Mouse (Mus musculus): ENCODE data around the gene Zbtb24.

The Zbtb24 gene

DNA sequence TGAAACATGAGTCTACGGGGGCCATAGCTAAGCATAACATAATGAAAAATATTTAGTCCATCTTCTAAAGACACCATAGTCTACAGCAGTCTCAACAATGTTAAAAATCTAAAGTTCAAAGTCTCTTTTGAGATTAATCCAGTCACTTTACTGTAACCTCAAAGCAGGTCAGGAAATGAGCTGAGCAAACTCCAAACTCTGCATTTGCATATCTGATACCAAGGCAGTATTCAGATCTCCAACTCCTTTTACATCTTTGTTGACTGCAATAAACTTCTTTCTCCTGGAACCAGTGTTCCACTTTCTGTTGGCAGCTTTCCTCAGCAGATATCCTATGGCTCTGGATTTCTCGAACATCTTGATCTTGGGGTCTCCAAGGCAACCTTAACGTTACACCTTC, 20.5 kb downstream of the Zbtb24 start:
- DNase-seq, result no peak

GRCm38 (mm10) chr10:41472534-41472933, 22.4 kb downstream of the Zbtb24 start:
- no peak for DNase-seq

DNA sequence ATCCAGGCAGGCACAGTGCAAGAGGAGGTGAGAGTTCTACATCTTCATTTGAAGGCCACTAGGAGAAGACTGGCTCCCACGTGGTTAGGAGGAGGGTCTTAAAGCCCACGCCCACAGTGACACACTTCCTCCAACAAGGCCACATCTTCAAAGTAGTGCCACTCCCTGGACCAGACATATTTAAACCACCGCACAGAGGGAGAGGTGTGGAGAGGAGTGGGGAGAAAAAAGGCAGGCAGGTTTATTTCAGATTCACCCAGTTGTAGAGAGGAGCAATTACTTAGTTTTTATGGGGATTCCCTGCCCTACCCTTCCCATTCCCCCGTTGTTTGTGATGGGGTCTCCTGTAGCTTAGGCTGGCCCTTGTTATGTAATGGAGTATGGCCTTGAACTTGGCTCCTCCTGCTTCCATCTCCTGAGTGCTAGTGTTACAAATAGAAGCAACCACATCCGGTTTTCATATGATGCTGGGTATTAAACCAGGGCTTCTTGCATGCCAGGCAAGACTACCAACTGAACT, 22.8 kb downstream of the Zbtb24 start:
- DNase-seq, result no peak

DNA sequence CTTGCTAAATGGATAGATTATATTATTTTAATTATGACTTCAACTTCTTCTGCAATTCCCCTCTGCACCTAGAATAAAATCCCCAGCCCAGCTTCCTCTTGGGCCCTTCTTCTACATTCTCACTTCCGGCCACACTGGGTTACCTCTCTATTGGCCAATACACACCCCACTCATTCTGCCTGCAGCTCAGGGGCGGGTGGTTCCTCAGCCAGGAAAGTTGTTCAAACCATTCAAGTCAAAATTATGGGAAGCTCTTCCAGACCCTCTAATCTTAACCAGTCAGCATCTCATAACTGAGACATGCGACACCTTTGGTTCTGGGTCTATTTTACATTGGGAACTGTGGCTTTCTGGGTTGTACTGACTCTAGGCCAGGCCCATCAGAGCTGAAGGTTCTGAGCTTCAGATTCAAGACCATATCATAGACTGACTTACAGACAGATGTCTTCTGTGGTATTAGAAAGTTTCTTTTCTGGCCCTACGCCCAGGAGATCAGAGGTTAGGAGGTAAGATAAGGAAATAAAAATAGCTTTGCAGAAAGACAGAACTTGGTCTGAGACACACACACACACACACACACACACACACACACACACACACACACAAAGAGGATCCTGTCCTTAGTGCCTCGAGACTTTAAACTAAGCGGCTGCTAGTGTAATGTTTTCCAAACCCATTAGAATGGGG, 23.7 kb downstream of the Zbtb24 start:
- DNase-seq, result no peak

DNA sequence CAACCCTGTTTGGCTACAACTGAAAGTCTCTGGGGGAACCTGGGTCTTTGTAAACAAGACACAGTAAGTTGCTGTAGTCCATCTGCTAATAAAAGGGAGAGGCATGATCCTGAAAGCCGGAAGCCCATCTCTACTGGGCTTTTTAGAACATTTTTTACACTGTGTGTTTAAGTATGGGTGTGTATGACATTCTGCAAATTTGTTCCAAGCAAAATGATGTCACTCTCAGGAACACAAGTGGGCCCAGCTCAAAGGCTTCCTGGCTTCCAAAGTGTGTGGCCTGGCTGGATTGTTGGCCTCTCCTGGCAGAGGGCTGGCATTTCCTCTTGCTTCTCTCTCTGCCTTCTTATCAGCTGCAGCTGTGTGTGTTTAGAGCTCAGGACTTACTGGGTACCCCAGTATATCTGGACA, 24.8 kb downstream of the Zbtb24 start:
- DNase-seq, result no peak

DNA sequence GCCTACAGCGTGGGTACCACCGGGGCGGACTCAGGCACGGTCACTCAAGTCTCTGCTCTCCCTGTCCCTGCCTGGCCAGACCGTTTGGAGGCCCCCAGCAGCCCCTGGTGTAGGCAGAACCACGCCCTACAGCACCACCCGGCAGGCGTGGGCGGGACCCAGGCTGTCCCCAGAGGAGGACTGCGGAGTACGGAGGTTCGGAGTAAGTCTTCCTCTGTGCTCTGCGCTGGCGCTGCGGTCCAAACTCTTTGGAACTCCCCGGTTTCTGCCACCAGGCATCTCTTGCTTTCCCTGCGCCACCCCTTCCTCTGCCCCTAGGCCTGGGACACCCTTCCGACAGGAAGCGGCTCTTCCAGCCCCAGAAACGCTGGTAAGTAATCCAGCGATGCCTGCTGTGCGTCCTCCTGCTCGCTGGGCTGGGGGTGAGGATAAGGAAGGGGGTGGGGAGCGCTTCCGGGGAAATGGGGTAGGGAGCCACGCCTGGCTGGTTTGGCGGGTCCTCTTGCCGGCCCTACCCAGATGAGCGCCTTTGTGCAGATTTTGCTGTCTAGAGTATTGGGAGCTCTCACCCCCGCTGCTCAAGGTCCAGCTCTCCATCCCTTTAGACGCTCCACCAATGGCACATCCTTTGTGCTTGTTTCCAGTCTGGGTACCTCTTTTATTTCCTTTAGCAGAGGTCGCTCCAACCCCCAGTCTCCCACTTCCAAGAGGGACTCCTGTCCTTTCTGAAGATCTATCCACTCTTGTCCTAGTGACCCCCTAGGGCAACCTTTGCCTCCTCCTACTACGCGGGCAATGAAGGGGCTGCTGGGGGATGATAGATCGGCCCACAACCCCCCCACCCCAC, 26.2 kb downstream of the Zbtb24 start, which contains the start of gene Mical1:
TSS of gene Mical1 (plus strand) at position 144 of the 847 bp plus-strand sequence.
- no peak for DNase-seq

GRCm38 (mm10) chr10:41477018-41477277, 26.8 kb downstream of the Zbtb24 start:
- no peak for DNase-seq

DNA sequence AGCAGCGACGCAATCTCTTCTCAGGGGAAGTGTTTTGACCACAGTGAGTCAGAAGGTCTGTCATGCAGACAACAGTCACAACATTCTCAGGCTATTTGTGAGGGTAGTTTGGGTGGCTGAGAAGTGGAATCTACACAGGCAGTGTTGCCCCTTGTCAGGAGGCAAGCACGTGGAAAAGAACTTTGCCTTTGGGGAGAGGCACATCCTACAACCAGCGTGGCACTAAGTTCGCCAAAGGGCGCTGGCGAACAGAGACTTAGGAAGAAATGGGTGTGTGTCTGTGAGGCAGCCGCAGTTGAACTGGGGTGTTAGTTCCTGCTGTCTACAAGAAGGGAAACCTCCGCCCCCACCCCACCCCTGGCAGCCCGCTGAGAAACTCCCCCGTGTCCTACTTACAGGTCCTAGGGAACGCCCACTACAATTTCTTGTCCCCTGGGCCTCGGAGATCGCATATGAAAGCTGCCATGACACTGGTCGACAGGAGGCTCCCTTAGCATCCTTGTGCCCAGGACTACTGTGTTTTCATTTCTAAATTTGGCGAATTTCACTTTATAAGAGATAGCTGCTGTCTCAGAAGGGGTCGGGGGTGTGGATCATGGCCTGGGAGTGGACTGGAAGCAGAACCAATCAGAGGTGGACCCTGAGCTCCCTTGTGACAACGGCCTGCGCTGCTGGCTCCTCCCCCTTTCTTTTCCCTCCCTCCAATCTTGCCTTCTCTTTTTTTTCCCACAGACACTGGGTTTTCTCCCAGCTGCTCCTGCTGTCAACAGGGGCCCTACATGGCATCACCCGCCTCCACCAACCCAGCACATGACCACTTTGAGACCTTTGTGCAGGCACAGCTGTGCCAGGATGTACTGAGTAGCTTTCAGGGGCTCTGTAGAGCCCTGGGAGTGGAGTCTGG, 27.3 kb downstream of the Zbtb24 start:
- DNase-seq, result no peak

DNA sequence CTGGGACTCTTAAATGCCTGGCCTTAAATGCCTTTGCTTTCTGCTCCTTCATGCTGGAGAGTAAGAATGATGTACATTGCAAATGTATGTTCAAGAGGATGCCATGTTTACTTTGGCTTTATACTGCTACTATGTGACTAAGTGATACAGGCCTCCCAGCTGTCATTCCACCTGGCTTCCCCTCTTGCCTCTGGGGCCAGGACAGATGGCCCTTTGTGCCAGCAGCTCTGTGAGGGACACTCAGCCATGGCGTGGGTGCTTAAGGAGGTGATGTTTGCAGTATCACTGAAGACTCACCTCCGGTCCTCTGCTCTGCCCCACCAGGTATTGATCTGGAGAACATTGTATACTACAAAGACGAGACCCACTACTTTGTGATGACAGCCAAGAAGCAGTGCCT, 29.8 kb downstream of the Zbtb24 start:
- no peak for DNase-seq

DNA sequence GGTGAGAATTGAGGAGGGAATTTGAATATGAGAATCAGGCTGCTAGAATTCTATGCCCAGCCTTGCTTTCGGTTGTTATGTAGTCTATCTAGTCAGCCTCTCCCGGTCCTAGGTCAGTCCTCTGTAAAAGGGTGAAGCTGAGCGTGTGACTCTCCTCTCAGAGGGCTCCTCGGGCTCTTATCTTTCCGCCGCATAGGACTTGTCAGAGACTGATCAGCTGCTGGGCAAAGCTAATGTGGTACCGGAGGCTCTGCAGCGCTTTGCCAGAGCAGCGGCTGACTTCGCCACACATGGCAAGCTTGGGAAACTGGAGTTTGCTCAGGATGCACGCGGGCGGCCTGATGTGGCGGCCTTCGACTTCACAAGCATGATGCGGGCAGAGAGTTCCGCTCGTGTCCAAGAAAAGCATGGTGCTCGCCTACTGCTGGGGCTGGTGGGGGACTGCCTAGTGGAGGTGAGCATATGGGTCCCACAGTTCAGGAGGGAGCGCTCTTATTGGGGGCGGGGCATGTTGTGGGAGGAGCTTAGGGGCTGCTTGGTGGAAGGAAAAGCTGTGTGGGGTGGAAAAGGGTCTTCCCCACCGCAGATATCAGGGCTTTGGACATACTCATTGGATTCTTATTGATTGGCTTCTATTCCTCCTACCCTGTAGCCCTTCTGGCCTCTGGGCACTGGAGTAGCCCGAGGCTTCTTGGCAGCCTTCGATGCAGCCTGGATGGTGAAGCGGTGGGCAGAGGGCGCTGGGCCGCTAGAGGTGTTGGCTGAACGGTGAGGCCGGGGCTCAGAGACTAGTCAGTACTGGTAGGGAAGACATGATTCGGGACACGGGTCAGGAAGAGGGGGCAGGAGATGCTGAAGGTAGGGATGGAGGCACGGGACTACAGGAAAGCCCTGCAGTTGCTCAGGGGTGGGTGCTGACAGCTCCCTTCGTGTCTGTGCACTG, 31.0 kb downstream of the Zbtb24 start:
- DNase-seq, result no peak

DNA sequence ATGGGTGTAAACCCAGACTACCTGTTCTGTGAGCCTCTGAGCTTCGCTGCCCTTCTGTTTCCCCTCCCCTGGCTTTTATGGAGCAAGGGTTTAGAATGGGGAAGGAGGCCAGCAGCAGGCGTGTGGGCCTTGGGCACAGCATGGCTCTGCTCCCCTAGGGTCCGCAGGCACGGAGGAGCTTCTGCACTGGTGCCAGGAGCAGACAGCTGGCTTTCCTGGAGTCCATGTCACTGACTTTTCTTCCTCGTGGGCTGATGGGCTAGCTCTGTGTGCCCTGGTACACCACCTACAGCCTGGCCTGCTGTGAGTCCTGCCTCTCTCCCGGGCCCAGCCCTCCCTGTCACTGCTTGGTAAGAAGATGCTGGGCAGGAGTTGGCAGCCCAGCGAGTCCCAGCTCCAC, 32.3 kb downstream of the Zbtb24 start:
- DNase-seq, result no peak

GRCm38 (mm10) chr10:41485778-41486177, 35.6 kb downstream of the Zbtb24 start:
- no peak for DNase-seq

DNA sequence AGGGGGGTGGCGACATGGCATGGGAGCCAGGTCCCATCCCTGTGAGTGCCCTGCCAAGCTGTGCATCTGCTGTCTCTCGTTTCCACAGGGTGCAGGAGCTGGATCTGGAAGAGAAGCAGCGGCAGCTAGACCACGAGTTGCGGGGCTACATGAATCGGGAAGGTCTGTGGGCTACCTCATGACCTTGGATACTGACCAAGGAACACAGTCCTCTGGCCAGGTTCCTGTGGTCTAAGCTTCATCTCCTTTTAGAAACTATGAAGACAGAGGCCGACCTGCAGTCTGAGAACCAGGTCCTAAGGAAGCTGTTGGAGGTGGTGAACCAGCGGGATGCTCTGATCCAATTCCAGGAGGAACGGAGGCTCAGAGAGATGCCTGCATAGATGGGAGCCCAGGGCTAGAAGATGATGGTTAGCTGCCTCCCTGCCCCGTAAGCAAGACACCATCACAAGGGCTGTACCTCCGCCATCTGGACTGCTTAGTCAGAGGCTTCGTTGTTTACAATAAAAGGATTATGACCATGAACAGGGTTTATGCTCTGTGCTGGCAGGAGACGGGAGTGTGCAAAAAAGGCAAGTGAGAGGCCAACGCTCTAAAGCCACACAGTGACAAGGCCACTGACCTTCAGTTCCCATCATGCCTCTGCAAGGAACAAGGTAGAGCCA, 36.5 kb downstream of the Zbtb24 start:
- DNase-seq, result no peak

DNA sequence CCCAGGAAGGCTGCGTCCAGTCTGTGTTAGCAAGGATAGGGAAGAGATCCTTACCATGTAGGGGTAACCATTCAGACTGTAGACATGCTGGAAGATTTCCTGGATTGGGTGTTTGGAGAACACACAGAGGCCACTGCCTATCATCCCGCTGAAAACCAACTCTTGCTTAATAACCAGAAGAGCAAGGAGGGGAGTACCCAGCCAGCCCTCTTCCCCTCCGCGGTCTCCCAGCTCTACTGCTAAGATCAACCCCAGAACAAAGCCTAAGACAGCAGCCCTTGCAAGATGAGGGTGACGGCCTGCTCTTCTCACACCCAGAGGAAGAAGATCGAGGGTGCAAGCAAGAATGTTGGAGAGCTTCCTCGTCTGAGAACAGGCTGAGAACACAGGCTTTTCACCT, 38.7 kb downstream of the Zbtb24 start:
- DNase-seq, result no peak

DNA sequence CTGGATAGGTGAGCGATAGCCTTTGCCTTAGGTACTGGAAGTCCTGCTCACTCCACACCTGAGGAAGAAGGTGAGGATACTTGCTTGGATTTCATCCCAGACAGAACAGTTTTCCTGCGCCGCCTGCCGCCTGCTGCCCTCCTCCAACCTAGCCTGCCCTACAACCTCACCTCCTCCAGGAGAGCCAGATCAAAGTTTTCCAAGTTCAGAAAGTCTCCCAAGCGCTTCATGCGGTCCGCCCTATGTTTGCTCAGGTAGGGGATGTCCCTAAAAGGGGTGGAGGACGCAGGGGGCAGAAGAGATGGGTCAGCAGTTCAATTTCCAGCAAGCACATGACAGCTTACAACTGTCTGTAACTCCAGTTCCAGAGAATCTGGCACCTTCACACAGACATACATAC, 39.1 kb downstream of the Zbtb24 start:
- DNase-seq, result no peak

GRCm38 (mm10) chr10:41489708-41490517, 39.7 kb downstream of the Zbtb24 start, which contains the start of the genes Smpd2 and Ppil6:
Smpd2 (minus strand) TSS chr10:41490369.
Ppil6 (plus strand) TSS chr10:41490439.
- DNase-seq, result peak; percentile 91 to 92

GRCm38 (mm10) chr10:41490518-41490873, 40.3 kb downstream of the Zbtb24 start:
- no peak for DNase-seq

GRCm38 (mm10) chr10:41491111-41491510, 40.9 kb downstream of the Zbtb24 start:
- DNase-seq, result no peak

DNA sequence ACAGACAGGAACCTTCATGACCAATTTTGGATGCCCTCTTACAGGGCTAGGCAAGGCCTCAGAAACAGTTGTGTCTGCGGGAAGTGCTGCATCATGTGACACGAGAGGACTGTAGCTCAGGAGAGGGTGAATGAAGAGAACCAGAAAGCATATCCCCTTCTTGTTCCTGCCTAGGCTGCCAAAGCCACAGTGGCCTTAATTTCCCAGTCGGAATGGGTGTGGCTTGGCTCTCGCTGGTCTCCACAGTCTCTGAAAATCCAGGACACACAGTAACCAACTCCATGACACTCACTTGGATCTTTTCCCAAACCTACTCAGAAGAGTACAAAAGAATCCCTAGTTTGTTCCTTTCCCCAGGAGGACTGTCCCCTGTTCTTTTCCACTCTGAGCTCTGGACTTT, 50.8 kb downstream of the Zbtb24 start:
- no peak for DNase-seq

- DNase-seq, result no peak
Observed at GRCm38 (mm10) chr10:41504996-41505395, 54.8 kb downstream of the Zbtb24 start.

GRCm38 (mm10) chr10:41505446-41505845, 55.3 kb downstream of the Zbtb24 start:
- DNase-seq, result peak; percentile 74 to 86

Measured in cerebellum, adult 18-20 months (tissue).